Mouse (Mus musculus) ovary, adult 18-20 months (tissue): ENCODE data around the gene Ttyh3.

ENCODE experiments used
- DNase-seq: peaks from one replicate; pipeline ENCODE4 v3.0.0; 2022; ENCODE audit warnings: low spot score, mixed read lengths

The Ttyh3 gene

DNA sequence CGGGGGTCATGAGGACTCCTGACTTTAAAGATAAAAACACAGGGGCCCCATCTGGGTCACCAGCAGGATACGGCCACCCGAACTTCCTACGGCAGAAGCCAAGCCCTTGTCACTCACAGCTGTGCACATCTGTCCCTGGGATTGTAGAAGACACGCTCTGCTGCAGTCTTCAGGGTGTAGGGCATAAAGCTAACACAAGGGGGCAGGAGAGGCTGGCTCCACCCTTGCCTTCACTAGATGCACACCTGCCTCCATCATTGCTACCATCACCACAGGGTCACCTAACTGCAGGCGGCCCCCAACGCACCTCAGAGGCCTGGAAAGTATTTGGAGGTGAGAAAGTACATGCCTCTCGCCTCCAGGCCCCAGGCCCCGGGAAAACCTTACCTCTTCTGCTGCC is 19.8 kb downstream of the Ttyh3 start:
- DNase-seq = no peak

DNA sequence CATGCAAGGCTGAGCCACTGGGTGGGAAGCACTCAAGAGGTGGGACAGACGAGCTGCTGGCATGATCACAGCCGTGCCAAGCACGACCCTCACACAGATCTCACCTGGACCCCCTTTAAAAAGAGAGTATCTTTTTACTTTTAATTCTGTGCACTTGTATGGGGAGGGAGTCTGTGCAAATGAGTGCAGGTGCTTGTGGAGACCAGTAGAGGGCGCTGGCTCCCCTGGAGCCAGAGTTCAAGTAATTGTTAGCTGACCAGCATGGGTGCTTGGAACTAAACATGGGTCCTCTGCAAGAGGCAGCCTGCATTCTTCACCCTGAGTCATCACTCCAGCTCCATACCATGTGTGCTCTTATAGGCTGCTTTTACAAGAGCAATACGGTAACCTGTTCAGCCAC is 21.3 kb downstream of the Ttyh3 start:
- DNase-seq = no peak

DNA sequence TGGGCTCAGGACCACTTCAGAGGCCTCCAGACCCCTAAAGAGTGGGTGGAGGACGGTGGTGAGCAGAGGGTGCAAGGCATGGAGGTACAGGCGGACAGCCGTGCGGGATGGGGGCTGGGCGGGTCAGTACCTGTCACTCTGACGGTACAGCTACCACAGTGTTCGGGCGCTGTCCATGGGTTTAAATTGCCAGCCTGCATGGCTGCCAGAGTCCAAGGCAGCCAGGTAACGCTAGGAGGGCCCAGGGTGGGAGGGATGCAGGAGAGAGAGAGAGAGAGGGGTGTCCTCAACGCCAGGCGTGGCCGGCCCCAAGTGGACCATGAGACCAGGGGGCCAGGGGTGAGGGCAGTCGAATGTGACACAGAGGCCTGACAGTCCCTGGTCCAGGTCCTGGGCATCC is 23.9 kb downstream of the Ttyh3 start:
- no peak for DNase-seq

DNA sequence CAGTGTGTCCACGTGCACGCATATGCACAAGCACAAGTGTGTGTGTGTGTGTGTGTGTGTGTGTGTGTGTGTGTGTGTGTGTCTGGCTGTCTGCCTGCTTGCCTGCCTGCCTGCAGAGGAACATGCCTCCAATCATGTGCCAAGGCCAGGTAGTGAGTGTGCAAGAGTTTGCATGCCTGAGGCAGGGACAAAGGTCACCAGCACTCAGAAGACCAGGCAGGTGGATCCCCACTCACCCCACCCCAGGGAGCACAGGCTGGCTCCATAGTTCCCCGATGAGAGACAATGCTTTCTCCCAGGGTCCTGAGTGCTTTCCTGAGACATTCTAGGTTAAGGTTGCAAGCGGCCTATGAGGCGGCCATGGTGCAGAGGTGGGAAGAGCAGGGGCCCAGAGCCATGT is 24.6 kb downstream of the Ttyh3 start:
- no peak for DNase-seq

DNA sequence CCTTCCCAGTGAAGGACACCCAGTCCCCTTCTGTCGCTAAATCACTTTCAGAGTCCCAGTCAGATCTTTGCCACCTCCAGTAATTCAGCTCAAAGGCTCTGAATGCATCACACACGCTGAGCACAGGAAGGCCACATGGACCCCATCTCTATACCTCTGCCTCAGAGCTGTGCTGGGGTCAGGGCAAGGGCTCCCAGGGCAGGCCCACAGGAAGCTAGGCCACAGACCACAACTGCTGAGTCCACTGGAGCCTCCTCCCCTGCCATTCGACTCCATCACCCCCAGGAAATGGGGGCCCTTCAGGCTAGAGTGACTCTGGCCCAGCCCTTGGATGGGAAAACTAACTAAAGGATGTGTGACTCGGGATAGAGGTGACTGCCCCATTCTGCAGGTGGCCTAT is 25.0 kb downstream of the Ttyh3 start:
- DNase-seq = no peak

DNA sequence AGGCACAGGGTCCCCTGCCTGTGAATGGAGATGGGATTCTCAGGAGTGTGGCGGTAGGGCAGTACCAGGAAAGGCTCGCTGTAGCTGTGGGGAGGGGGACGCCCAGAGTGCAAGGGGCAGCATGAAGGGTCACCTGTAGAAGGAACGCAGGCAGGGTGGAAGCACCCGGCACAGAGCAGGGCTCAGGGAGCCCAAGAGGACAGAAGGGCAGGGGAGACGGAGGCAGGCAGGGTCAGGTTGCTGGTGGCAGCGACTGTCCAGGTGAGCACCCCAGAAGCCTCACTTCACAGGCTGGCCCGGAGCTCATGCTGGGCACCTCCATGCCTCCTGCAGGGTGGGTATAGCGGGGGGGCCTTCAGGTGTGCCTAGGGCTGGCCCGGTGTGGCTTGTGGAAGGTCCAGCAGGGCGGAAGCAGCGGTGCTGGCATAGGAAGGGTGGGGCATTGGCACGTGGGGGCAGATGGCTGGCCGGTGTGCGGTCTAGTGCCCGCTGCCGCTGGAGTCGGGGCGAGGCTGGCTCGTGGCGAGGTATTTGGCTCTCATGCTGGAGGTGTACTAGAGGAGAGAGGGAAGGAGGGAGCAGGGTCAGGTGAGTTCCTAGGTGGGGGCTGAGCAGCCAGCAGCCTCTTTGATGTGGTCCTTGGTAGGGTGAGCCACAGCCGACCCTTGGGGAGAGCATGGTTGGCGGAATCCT is 25.7 kb downstream of the Ttyh3 start:
- no peak for DNase-seq

DNA sequence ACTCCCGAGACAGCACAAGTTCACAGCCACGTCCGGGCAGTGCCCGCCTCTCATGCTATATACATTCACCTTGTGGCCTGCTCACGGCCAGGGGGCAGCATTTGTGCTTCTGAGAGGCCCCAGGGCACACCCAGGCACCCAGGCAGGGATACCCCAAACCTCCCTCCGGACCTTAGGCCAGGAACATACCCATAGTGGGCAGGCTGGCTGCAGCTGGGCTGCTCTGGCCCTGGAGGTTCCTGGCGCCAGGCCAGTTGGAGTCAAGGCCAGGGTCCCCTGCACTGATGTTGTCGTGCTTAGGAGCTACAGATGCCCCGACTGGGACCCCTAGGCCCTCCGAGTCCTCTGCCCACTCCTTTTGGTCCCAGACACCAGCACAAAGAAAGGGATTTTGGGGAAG is 27.3 kb downstream of the Ttyh3 start:
- no peak for DNase-seq

DNA sequence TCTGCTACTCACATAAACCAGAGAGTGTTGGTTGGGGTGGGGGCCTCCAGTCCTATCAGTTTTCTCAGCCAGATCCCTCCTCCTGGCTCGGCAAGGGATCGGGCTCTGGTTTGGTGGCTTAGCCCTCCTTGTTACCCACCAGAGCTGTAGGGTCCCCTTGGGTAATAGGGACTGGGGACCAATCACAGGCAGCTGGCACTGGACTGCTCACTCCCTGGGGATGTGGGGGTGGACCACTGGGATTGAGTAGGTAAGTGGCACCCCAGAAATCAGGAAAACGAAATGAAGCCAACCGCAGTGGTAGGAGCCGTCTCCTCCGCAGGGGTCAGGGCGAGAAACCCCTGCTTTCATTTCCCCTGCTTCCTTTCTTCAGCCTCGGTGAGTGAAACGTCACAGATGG is 27.7 kb downstream of the Ttyh3 start:
- no peak for DNase-seq

DNA sequence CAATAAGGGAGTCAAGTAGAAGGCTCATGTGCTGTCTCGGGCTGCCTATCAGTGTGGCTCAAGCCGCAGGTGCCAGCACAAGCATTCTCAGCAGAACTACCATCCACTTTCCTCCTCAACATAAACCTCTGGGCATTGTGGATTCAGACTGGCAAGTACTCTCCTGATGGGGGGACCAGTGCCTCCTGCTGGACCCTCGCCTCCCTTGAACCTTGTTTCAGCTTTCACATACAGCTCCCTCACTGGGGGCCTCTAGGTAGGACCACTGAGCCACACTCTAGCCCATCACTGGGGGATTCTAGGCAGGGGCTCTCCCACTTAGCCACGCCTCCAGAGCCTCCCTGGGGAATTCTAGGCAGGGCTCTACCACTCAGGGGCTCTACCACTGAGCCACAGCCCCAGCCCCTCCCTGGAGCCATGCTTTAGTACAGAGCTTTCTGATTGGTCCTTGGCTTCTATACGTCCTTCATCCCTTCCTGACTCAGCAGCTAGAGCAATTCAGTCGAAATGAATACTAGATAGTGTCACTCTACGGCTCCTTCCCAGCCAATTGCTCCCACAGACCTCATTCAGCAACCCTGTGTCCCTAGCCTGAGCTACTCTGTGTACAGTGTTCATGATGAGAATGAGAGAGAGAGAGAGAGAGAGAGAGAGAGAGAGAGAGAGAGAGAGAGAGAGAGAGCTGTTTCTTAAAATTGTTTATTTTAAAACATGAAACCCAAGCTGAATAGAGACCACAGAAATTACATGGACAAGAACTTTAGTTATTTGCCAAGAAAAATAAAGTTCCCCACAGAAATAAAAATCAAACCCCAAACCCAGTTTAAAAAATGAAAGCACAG is 28.7 kb downstream of the Ttyh3 start:
- DNase-seq = no peak

DNA sequence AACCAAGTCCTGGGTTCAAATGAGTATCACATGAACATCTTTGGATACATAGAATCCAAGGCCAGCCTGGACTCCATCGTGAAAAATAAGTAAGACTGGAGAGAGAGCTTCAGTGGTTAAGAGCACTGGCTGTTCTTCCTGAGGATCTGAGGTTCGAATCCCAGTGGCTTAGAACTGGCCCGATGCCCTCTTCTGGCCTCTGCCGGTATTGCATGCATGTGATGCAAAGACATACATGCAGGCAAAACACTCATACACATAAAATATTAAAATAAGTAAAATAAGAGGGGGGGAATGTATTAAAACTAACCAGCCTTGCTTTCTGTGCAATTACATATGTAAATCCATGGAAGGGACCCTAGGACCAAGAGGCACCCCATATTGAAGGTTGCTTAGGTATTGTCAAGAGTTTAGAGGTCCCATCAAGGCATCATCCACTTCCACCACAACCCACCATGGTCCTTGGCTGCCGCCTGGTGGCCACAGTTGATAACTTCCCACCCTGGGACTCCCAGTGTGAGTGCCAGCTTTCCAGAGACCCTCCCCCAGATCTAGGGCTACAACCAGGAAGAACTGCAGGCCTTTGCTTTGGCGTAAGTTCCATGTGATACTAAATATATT is 29.6 kb downstream of the Ttyh3 start:
- DNase-seq = no peak

DNA sequence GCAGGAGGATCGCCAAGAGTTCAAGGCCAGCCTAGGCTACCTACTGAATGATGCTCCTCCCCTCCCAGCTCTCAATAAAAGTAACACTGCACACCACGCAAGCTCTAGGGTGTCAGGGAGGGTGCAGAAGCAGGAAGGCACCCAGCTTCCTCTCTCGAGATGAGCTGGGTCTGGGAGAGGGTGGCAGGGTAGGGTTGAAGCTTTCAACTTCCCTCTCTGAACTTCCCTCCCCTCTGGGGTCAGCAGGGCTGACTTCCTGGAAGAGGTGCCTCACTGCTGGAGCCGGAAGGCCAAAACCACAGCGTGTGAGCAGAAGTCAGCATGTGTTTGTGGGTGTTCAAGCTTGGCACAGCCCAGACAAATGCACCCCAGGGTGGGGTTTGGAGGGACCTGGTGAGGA is 31.1 kb downstream of the Ttyh3 start:
- DNase-seq = no peak

DNA sequence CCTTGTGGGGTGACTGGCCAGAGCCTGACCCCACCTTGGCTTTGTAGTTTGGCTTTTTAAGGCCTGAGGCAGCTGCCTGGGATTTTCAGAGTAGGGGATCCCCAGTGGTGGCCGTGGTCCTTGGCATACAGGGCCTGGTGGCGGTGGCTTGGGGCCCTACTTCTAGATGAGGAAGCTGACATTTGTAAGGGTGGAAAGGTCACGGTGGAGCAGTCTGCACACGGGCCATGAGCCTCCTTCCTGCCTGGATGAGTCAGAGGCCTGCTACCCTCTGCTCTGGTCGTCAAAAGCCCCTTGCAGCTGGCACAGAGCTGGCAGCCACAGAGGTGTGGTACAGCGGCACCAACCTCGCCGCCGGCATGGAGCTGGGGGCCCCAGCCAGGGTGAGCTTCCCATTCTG is 32.1 kb downstream of the Ttyh3 start:
- no peak for DNase-seq

DNA sequence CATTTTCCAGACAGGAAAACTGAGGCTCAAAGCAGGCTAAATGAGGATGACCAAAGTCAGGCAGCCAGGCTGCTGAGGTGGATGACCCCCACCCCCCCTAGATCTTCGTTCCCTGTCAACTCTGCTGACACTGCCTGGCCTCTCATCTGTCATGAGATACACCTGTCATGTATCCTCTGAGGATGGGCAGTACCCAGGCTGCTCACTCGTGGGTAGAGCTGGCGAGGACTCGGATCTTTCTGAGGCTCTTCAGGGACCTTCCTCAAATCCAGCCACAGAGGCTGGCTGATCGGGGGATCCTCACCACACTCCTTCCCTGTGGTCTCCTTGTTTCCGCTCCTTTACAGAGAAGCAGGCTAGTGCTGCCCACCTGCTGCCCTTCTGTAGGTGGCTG is 32.7 kb downstream of the Ttyh3 start:
- no peak for DNase-seq

DNA sequence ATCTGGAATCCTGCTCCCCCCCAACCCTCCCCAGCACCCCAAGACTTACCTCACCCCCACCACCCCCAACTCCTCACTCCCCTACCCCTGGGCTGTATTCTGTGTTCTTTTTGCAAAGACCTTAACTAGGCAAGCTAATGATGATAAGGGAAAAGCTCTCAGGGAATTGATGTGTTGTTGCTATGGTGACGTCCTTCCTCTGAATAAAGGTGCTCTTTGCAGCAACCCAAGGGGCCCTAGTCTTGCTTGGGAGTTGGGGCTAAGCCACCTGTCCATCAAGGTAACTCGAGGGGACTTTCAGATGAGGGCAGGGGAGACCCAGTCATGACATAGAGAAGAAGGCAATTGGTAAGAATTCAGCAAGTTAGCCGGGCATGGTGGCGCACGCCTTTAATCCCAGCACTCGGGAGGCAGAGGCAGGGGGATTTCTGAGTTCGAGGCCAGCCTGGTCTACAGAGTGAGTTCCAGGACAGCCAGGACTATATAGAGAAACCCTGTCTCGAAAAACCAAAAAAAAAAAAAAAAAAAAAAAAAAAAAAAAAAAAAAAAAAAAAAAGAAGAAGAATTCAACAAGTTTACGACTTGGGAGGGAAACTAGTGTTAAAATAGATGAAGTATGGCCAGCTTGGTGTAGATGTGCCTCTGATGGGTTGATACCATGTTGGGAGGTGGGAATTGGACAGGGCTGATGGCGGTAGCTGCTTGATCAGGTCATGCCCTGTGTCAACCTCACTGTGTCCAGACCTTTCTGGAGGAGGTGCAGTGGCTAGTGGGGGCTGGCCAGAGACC is 33.3 kb downstream of the Ttyh3 start:
- no peak for DNase-seq

DNA sequence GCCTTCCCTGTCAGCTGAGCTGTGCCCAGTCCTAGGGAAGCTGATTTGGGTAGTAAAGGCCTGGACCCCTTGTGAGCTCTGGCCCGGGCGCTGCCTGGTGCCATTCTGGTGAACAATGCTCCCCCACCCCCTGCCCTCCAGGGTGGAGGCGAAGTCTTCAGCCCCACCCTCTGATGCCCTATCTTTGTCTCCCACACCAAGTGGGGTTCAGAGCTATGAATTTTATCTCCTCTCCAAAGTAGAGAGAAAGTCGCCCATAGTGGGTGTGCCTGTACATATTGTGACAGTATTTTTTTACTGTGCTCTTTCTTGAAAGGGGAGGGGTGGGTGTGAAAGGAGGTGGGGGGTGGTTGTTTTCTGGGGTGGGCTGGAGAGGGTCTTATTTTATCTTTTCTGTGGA is 34.0 kb downstream of the Ttyh3 start:
- no peak for DNase-seq

DNA sequence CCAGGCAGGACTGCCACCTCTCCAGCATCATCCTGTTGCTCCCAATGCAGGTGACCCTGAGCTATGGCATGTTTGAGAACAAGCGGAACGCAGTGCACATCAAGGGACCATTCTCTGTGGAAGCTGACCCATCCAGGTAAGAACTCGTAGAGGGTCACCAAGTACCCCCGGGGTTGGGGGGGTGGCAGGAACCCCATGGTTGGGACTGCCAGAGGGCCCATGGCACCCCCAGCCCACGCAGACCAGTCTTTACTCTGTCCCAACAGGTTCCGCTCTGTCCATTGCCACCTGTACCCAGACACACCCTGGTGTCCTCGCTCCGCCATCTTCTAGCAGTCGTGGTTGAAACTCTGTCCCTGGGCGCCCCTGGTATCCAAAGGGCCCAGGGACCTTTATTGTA is 34.7 kb downstream of the Ttyh3 start:
- no peak for DNase-seq

DNA sequence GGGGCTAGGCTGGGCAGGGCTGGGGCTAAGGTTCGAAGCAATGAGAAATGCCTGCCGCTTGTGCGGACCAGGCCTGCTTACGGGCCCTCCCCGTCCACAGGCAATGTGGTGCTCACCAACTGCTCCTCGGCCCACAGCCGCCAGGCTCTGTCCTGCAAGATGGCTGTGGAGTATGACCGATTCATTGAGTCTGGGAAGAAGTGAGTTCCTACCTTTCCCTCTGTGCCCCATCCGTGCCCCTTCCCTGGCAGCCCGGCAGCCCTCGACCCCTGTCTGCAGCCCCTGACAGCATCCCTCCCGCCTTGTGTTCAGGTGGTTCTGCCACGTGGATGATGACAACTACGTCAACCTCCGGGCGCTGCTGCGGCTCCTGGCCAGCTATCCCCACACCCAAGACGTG is 36.6 kb downstream of the Ttyh3 start:
- no peak for DNase-seq

DNA sequence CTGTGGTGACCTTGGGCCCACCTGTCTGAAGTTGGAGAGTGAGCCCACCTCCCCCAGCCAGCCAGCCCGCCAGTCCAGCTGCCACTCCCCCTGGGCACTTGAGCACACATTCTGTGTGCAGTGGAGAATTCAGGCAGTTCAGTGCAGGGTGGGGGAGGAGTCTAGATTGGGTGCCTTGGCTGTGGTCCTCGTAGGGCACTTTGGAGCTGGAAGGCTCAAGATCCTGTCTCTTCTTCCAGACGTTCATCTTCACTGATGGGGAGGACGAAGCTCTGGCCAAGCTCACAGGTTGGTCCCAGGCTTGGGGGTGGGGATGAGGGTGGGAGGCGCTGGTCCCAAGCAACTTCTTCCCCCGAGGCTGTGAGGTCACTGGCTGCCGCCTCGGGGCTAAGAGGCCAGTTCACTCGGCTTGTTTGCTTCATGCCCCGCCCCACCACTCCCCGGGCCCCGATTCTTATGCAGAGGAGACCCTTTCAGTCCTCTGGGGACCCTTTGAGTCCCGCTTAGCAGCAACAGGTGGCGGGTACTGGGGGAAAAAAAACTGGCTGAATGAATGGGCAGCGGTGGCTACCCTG is 37.1 kb downstream of the Ttyh3 start:
- DNase-seq = no peak

DNA sequence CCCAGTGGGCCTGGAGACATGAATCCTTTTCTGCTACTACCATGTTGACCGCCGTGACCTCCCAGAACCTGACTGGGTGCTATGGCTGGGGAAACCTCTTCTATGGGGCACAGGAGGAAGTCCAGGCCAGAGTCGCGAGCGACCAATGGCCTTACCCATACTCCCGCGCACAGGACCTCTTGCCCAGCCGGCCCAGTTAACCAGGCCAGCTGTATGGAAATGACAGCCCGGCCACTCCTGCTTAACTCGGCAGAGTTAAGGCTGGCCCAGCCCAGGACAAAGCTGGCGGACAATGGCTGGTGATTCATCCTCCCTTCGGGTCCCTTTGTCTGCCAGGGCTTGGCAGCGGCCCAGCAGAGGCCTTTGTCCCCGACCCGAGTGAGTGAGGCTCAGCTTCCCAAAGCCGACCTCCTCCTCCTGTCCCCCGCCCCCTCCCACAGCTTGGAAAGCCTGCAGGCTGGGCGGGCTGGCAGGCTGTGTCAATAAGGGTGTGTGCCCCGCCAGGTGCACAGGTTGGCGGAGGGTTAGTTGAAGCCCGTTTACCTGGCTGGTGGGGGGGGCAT is 37.7 kb downstream of the Ttyh3 start:
- DNase-seq = peak; percentile 68

DNA sequence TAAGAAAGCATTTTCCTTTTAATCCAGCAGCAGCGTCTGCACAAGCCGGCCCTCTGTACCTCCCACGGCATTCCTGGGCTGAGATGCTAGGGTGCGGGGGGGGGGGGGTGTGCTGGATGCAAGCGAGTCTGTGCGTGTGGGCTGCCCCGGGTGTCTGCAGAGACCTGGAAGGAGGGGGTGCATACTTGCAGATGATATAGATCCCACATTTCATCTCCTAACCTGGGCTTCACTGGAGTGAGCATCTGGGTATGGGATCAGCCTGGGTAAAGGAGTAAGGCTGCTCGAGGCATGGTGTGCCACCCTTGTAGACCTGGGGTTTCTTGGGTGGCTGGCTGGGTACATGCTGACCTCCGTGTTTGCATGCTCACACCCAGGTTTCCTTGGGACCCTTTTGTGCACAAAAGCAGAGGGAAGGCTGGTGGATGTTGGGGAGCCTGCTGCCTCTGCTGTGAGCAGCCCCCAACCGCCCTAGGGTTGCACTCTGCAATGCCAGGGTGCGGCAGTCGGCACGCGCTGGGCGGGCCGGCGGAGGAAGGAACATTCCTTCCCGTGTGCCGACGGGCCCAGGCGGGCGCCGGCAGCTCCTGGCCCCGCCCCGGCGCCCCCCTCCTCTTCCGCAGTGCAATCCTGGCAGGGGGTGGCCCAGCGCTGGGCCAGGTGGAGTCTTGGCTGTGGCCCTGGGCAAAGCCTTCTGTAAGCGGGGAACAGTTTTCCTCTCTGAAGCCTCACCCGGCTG is 38.4 kb downstream of the Ttyh3 start:
- DNase-seq = no peak
